8 mouse cellular contexts compared by ENCODE assay signal in the genomic region with DNA sequence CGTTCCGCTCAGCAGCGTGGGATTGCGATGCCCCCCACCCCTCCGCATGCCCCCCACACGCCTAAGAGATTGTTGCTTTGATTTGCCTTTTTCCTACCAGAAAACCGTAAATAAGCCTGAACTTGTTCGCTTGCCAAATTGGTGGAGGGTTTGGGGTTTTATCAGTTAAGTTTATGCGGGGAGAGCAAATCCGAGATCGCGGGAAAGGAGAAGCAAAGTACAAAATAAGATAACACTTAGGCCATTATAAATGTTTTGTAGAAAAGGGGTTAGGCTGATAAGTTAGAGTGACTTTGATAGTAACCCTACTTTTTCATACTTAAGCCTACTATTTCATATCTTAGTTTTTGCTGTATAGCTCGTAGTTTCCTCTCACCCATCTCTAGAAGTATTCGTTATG. TPM values are rescaled to one million over a fixed set of nuclear protein-coding genes. Genes with fewer than 3 reads are reported as not detected.
A peak's percentile ranks its signal among the peaks of the same experiment; 100 is the strongest.
DNase-seq lines count a peak whose midpoint lies in the region; ATAC-seq and TF ChIP-seq lines count a peak whose summit lies in the region.

No protein-coding gene starts in this region.

- no peak for ATAC-seq in lung, embryonic 14.5 days (ENCODE audit: insufficient read depth)
- ATAC-seq in embryonic facial prominence, embryonic 13.5 days (ENCODE audit: insufficient number of reproducible peaks, insufficient read depth, low FRiP score, low TSS enrichment, low read depth), result no peak
- no peak for ATAC-seq in intestine, embryonic 16.5 days
- no peak for ATAC-seq in neural tube, embryonic 13.5 days (ENCODE audit: low read depth)
- no peak for ATAC-seq in megakaryocyte-erythroid progenitor cell, adult 5-6 weeks (replicated peaks; ENCODE audit: low FRiP score, low TSS enrichment, poor library complexity, severe bottlenecking)

- peak; percentile 1 for DNase-seq in lung, embryonic 14.5 days
- DNase-seq in lung, postnatal 36 days, result no peak
- DNase-seq in left cerebral cortex, postnatal 10 days (ENCODE audit: extremely low spot score in 1 of 2, low spot score in 2 of 2), result no peak
- DNase-seq in urinary bladder, adult 2 months (ENCODE audit: low spot score), result no peak

- H3K9ac ChIP-seq in lung, embryonic 14.5 days, result peak overlapping the region; percentile 59
- peak overlapping the region; percentile 69 for H3K9ac ChIP-seq in embryonic facial prominence, embryonic 13.5 days
- peak overlapping the region; percentile 68 for H3K9ac ChIP-seq in intestine, embryonic 16.5 days (ENCODE audit: low read depth, low read length)
- H3K9ac ChIP-seq in neural tube, embryonic 13.5 days, result peak overlapping the region; percentile 69

- H3K27me3 ChIP-seq in lung, embryonic 14.5 days (ENCODE audit: insufficient read depth, low read length), result no peaks in the 10 kb centered on the region
- H3K27me3 ChIP-seq in embryonic facial prominence, embryonic 13.5 days, result peaks cover 49% of the 10 kb centered on the region
- peaks cover 3% of the 10 kb centered on the region; the same call in 1 of the 2 replicates for H3K27me3 ChIP-seq in intestine, embryonic 16.5 days (replicated peaks; ENCODE audit: control insufficient read depth, insufficient read depth, low read length)
- peaks cover 61% of the 10 kb centered on the region for H3K27me3 ChIP-seq in neural tube, embryonic 13.5 days

- no peaks in the 10 kb centered on the region for H3K4me1 ChIP-seq in lung, embryonic 14.5 days (ENCODE audit: insufficient read depth)
- H3K4me1 ChIP-seq in embryonic facial prominence, embryonic 13.5 days, result peaks cover 7% of the 10 kb centered on the region; the same call in 1 of the 2 replicates
- peaks cover 5% of the 10 kb centered on the region; the same call in 1 of the 2 replicates for H3K4me1 ChIP-seq in intestine, embryonic 16.5 days (ENCODE audit: control insufficient read depth, insufficient read depth, low read length)
- H3K4me1 ChIP-seq in neural tube, embryonic 13.5 days (replicated peaks), result peaks cover 10% of the 10 kb centered on the region

- H3K4me2 ChIP-seq in lung, embryonic 14.5 days, result peak overlapping the region; percentile 65
- H3K4me2 ChIP-seq in embryonic facial prominence, embryonic 13.5 days, result peak overlapping the region; percentile 65
- H3K4me2 ChIP-seq in intestine, embryonic 16.5 days (ENCODE audit: low read depth, low read length), result peak overlapping the region; percentile 45
- H3K4me2 ChIP-seq in neural tube, embryonic 13.5 days, result peak overlapping the region; percentile 55

- no peak for TF ChIP-seq CTCF in lung, embryonic 14.5 days (IDR thresholded peaks at IDR 0.05; ENCODE audit: low read depth)

- H3K27ac ChIP-seq in lung, embryonic 14.5 days (ENCODE audit: low read depth), result peak overlapping the region; percentile 30; the same call in 1 of the 2 replicates
- peak overlapping the region; percentile 93 for H3K27ac ChIP-seq in embryonic facial prominence, embryonic 13.5 days
- no peak overlapping the region for H3K27ac ChIP-seq in intestine, embryonic 16.5 days (ENCODE audit: low read length)
- H3K27ac ChIP-seq in neural tube, embryonic 13.5 days (replicated peaks), result 0 out of 2 replicates have a peak overlapping the region, but pooled peaks have one; percentile 86

- 17% methylated on average over 14 of the region's 14 CpGs for WGBS in lung, embryonic 14.5 days
- 23% methylated on average over 14 of the region's 14 CpGs for WGBS in embryonic facial prominence, embryonic 13.5 days
- 21% methylated on average over 14 of the region's 14 CpGs for WGBS in intestine, embryonic 16.5 days
- 18% methylated on average over 14 of the region's 14 CpGs for WGBS in neural tube, embryonic 13.5 days

- H3K9me3 ChIP-seq in lung, embryonic 14.5 days (ENCODE audit: low read depth, low read length), result no peaks in the 10 kb centered on the region
- no peaks in the 10 kb centered on the region for H3K9me3 ChIP-seq in embryonic facial prominence, embryonic 13.5 days
- H3K9me3 ChIP-seq in intestine, embryonic 16.5 days (ENCODE audit: control insufficient read depth, low read length), result no peaks in the 10 kb centered on the region
- H3K9me3 ChIP-seq in neural tube, embryonic 13.5 days, result no peaks in the 10 kb centered on the region

- peak overlapping the region; percentile 50 for H3K4me3 ChIP-seq in lung, embryonic 14.5 days (ENCODE audit: low read depth, low read length)
- H3K4me3 ChIP-seq in embryonic facial prominence, embryonic 13.5 days, result peak overlapping the region; percentile 53
- H3K4me3 ChIP-seq in intestine, embryonic 16.5 days (ENCODE audit: low read length), result peak overlapping the region; percentile 58
- H3K4me3 ChIP-seq in neural tube, embryonic 13.5 days, result peak overlapping the region; percentile 52

- no peaks in the 10 kb centered on the region for H3K36me3 ChIP-seq in lung, embryonic 14.5 days (ENCODE audit: insufficient read depth)
- peaks cover 9% of the 10 kb centered on the region for H3K36me3 ChIP-seq in embryonic facial prominence, embryonic 13.5 days
- H3K36me3 ChIP-seq in intestine, embryonic 16.5 days (ENCODE audit: control insufficient read depth, insufficient read depth, low read length), result no peaks in the 10 kb centered on the region
- 0 out of 2 replicates have a peak, but pooled peaks cover 6% of the 10 kb centered on the region for H3K36me3 ChIP-seq in neural tube, embryonic 13.5 days

- intact Hi-C loops in left cerebral cortex, postnatal 10 days (cut with DNase I), result loop anchor here (5.0 kb wide), 2 partner anchors 70 to 130 kb away; no protein-coding TSS in a partner anchor

RNA-seq across cellular contexts. Expression of a gene that starts 1.0 kb away (rescaled TPM):
- polyA plus RNA-seq in lung, embryonic 14.5 days (2014; fragmentation: Nextera tagmentation; extraction: Ambion mirVana), result 116 and 117 TPM in 2 replicates
- polyA plus RNA-seq in embryonic facial prominence, embryonic 13.5 days (2015; fragmentation: Nextera tagmentation; extraction: Ambion mirVana), result 113 and 119 TPM in 2 replicates
- 71.4 and 77.9 TPM in 2 replicates for polyA plus RNA-seq in intestine, embryonic 16.5 days (2015; fragmentation: Nextera tagmentation; extraction: Ambion mirVana)
- 87.5 and 97.5 TPM in 2 replicates for polyA plus RNA-seq in neural tube, embryonic 13.5 days (2015; fragmentation: Nextera tagmentation; extraction: Ambion mirVana)
- 10 to 100 TPM; 46.8 to 48.2 TPM for total RNA-seq in left cerebral cortex, postnatal 10 days (2021)
- 127 and 155 TPM in 2 replicates for total RNA-seq in megakaryocyte-erythroid progenitor cell, adult 5-6 weeks (2014; fragmentation: Nextera tagmentation)
- total RNA-seq in megakaryocyte-erythroid progenitor cell, adult 5-6 weeks (2017), result 317 and 323 TPM in 2 replicates
- polyA plus RNA-seq in urinary bladder, adult 2 months (2012; rRNA removed), result 40.7 and 48.5 TPM in 2 replicates

RNA-seq across cellular contexts. Expression of a gene that starts 1.1 kb away (rescaled TPM):
- polyA plus RNA-seq in lung, embryonic 14.5 days (2014; fragmentation: Nextera tagmentation; extraction: Ambion mirVana), result 1.5 and 2.0 TPM in 2 replicates
- 2.1 and 2.2 TPM in 2 replicates for polyA plus RNA-seq in embryonic facial prominence, embryonic 13.5 days (2015; fragmentation: Nextera tagmentation; extraction: Ambion mirVana)
- polyA plus RNA-seq in intestine, embryonic 16.5 days (2015; fragmentation: Nextera tagmentation; extraction: Ambion mirVana), result 2.7 and 3.2 TPM in 2 replicates
- 1.6 and 2.6 TPM in 2 replicates for polyA plus RNA-seq in neural tube, embryonic 13.5 days (2015; fragmentation: Nextera tagmentation; extraction: Ambion mirVana)
- total RNA-seq in left cerebral cortex, postnatal 10 days (2021), result not detected
- 2.2 and 2.8 TPM in 2 replicates for total RNA-seq in megakaryocyte-erythroid progenitor cell, adult 5-6 weeks (2014; fragmentation: Nextera tagmentation)
- 3.0 and 4.3 TPM in 2 replicates for total RNA-seq in megakaryocyte-erythroid progenitor cell, adult 5-6 weeks (2017)
- 0.54 and 1.0 TPM in 2 replicates for polyA plus RNA-seq in urinary bladder, adult 2 months (2012; rRNA removed)

RNA-seq across cellular contexts. Expression of a gene that starts 15.5 kb away (rescaled TPM):
- polyA plus RNA-seq in lung, embryonic 14.5 days (2014; fragmentation: Nextera tagmentation; extraction: Ambion mirVana), result 219 and 223 TPM in 2 replicates
- polyA plus RNA-seq in embryonic facial prominence, embryonic 13.5 days (2015; fragmentation: Nextera tagmentation; extraction: Ambion mirVana), result 223 and 247 TPM in 2 replicates
- 195 and 208 TPM in 2 replicates for polyA plus RNA-seq in intestine, embryonic 16.5 days (2015; fragmentation: Nextera tagmentation; extraction: Ambion mirVana)
- 137 and 145 TPM in 2 replicates for polyA plus RNA-seq in neural tube, embryonic 13.5 days (2015; fragmentation: Nextera tagmentation; extraction: Ambion mirVana)
- total RNA-seq in left cerebral cortex, postnatal 10 days (2021), result 10 to 100 TPM; 39.6 to 45.3 TPM
- 95.2 and 96.7 TPM in 2 replicates for total RNA-seq in megakaryocyte-erythroid progenitor cell, adult 5-6 weeks (2014; fragmentation: Nextera tagmentation)
- 109 and 115 TPM in 2 replicates for total RNA-seq in megakaryocyte-erythroid progenitor cell, adult 5-6 weeks (2017)
- 61.2 and 72.5 TPM in 2 replicates for polyA plus RNA-seq in urinary bladder, adult 2 months (2012; rRNA removed)
